Comparison of ENCODE assay signal across 8 mouse cellular contexts in the genomic region with DNA sequence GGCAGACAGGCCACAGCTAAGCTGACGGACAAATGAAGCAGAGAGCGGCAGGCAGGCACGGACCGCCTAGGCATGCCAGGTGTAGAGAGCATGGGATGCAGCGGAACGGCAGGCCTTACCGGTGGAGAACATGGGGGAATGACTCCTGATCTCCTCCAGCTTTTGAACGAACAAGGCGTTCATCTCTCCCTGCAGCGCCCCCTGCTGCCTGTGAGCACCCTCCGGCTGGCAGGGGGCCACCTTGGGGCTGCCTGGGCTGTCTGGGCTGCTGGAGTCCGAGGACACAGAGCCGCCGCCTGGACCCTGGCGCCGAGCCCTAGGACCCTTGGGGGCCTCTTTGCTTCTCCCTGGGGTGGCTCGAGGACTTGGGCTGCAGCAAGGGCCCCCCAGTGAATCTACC. TPM values are rescaled to one million over a fixed set of nuclear protein-coding genes. Genes with fewer than 3 reads are reported as not detected.
DNase-seq lines count a peak whose midpoint lies in the region; ATAC-seq and TF ChIP-seq lines count a peak whose summit lies in the region.

No protein-coding gene starts in this region.

- no peaks in the 10 kb centered on the region for H3K9me3 ChIP-seq in hindbrain, embryonic 15.5 days

- no peaks in the 10 kb centered on the region for H3K27me3 ChIP-seq in hindbrain, embryonic 15.5 days

- TF ChIP-seq CTCF in gastrocnemius, adult 2 months (IDR thresholded peaks at IDR 0.05): peak; percentile 86

- no peak overlapping the region for H3K27ac ChIP-seq in gastrocnemius, adult 2 months
- H3K27ac ChIP-seq in hindbrain, embryonic 15.5 days (replicated peaks): no peak overlapping the region

- DNase-seq in R1 (ENCODE audit: low read depth, low spot score) (peak; percentile 57), adipocyte (ENCODE audit: low spot score) (no peak)
- peak; percentile 64 to 76 for DNase-seq in cerebellum, postnatal 36 days
- peak; percentile 92 for DNase-seq in gastrocnemius, adult 2 months
- peak; percentile 65 for DNase-seq in left cerebral cortex, adult 11 months (ENCODE audit: low spot score)
- DNase-seq in lung, postnatal 4 days: peak; percentile 81 to 86
- DNase-seq in right cerebral cortex, postnatal 36 days (ENCODE audit: low spot score in 2 of 2): peak; percentile 54 to 63

- H3K4me1 ChIP-seq in hindbrain, embryonic 15.5 days (replicated peaks): peaks cover 5% of the 10 kb centered on the region

- peaks cover under 1% of the 10 kb centered on the region; the same call in 1 of the 2 replicates for H3K36me3 ChIP-seq in hindbrain, embryonic 15.5 days

- no peak overlapping the region for H3K9ac ChIP-seq in hindbrain, embryonic 15.5 days

- H3K4me2 ChIP-seq in hindbrain, embryonic 15.5 days: peak overlapping the region; percentile 4; the same call in 1 of the 2 replicates

- peak; percentile 19; the same call in 1 of the 2 replicates for ATAC-seq in hindbrain, embryonic 15.5 days (ENCODE audit: low FRiP score, low read depth)

- intact Hi-C loops in gastrocnemius, adult 2 months (cut with DNase I): loop anchor here (1.0 to 5.0 kb wide), 3 partner anchors 42 to 109 kb away; no protein-coding TSS in a partner anchor

- H3K4me3 ChIP-seq in gastrocnemius, adult 2 months: peak overlapping the region; percentile 47
- no peak overlapping the region for H3K4me3 ChIP-seq in hindbrain, embryonic 15.5 days

- WGBS in hindbrain, embryonic 15.5 days: 26% methylated on average over 17 of the region's 17 CpGs

RNA-seq across cellular contexts. Expression of gene Pank4, which starts 22.2 kb away (rescaled TPM):
- 10 to 100 TPM; 33.8 to 43.6 TPM for total RNA-seq in gastrocnemius, adult 2 months (2021)
- 35.9 and 37.3 TPM in 2 replicates for polyA plus RNA-seq in hindbrain, embryonic 15.5 days (2015; fragmentation: Nextera tagmentation; extraction: Ambion mirVana)

RNA-seq across cellular contexts. Expression of gene Hes5, which starts 25.4 kb away (rescaled TPM):
- not detected for total RNA-seq in gastrocnemius, adult 2 months (2021)
- polyA plus RNA-seq in hindbrain, embryonic 15.5 days (2015; fragmentation: Nextera tagmentation; extraction: Ambion mirVana): 159 and 196 TPM in 2 replicates

RNA-seq across cellular contexts. Expression of gene Tnfrsf14, which starts 57.7 kb away (rescaled TPM):
- 1 to 10 TPM; 1.1 to 2.5 TPM for total RNA-seq in gastrocnemius, adult 2 months (2021)
- polyA plus RNA-seq in hindbrain, embryonic 15.5 days (2015; fragmentation: Nextera tagmentation; extraction: Ambion mirVana): 0.64 and 0.71 TPM in 2 replicates
